Mouse (Mus musculus) midbrain, embryonic 14.5 days (tissue): Measurements from ENCODE around the gene Rnf43. TPM values are rescaled to one million over a fixed set of nuclear protein-coding genes. Genes with fewer than 3 reads are reported as not detected.

Experiments used
- ATAC-seq: fragments of 200-750 bp; cut with Nextera tagmentation; 2 replicates; pipeline ENCODE4 v1.8.0; 2017; ENCODE audit warnings: moderate number of reproducible peaks, moderate library complexity; ENCODE audit not compliant: low FRiP score, low TSS enrichment
- DNase-seq: peaks from one replicate; pipeline ENCODE4 v3.0.0-alpha.2; 2015
- H3K27ac ChIP-seq: fragments of 300-500 bp; sonication (generic); replicated peaks from 2 replicates; pipeline ENCODE4 v1.5.1; 2014; ENCODE audit warnings: mild to moderate bottlenecking, low read depth, low read length, moderate library complexity
- H3K27me3 ChIP-seq: fragments of 300-500 bp; sonication (generic); 2 replicates; pipeline ENCODE4 v1.6.1; 2014; ENCODE audit warnings: low read length, control low read depth, mixed read lengths; ENCODE audit not compliant: control insufficient read depth, insufficient read depth
- H3K36me3 ChIP-seq: fragments of 300-500 bp; sonication (generic); 2 replicates; pipeline ENCODE4 v1.6.1; 2014; ENCODE audit warnings: low read length, control low read depth; ENCODE audit not compliant: control insufficient read depth, insufficient read depth
- H3K4me1 ChIP-seq: fragments of 300-500 bp; sonication (generic); 2 replicates; pipeline ENCODE4 v1.6.1; 2014; ENCODE audit warnings: mild to moderate bottlenecking, antibody characterized with exemption, low read length, control low read depth; ENCODE audit not compliant: control insufficient read depth, insufficient read depth
- H3K4me2 ChIP-seq: fragments of 300-500 bp; sonication (generic); 2 replicates; pipeline ENCODE4 v1.6.1; 2014; ENCODE audit warnings: mild to moderate bottlenecking, low read length, moderate library complexity
- H3K4me3 ChIP-seq: fragments of 300-500 bp; sonication (generic); replicated peaks from 2 replicates; pipeline ENCODE4 v1.5.1; 2014; ENCODE audit warnings: low read depth, low read length
- H3K9ac ChIP-seq: fragments of 300-500 bp; sonication (generic); replicated peaks from 2 replicates; pipeline ENCODE4 v1.6.1; 2014; ENCODE audit warnings: mild to moderate bottlenecking, low read length, moderate library complexity
- H3K9me3 ChIP-seq: fragments of 300-500 bp; sonication (generic); 2 replicates; pipeline ENCODE4 v1.6.1; 2016; ENCODE audit warnings: low read length, control low read depth, mixed read lengths; ENCODE audit not compliant: control insufficient read depth
- WGBS: fragments of 180-500 bp; shearing (Covaris S2); extraction: QIAGEN DNeasy Blood & Tissue Kit; methylation state at CpG from one replicate; pipeline ENCODE4 v1.1.7; 2014; 5-methylcytosine and 5-hydroxymethylcytosine counted together
- polyA plus RNA-seq: library from polyadenylated mRNA; unstranded; fragments of >200 nt; fragmentation: Nextera tagmentation; extraction: Ambion mirVana; gene quantifications from 2 replicates; pipeline ENCODE4 v1.2.1, GENCODE M21; 2014

Gene Rnf43
- polyA plus RNA-seq, 1 experiment from 2014 or later: 0.78 TPM

DNA sequence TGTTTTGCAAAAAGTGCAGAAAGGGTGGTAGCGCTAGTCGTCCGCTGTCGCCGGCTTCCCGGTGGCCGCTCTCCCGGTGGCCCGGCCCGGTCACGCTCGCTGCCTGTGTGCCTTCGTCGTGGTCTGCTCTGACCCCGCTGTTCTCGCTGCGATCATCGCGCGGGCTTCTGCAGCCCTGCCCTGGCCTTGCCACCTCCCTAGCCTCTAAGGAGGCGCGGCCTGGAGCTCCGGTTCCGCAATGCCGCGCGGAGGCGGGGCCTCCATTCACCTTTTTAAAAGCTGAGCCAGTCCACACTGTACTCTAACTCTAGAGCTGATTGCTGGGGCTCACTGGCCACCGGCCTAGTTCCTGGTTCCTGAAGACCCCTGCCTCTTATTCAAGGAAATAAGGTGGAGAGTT lies 23.3 kb upstream of the Rnf43 start:
- ATAC-seq (no peak; the same call in 1 of the 2 replicates), DNase-seq (peak; percentile 64)
- H3K4me1 ChIP-seq: 0 out of 2 replicates have a peak, but pooled peaks cover 4% of the 10 kb centered on the region
- peak overlapping the region; percentile 68 for H3K9ac ChIP-seq
- H3K9me3 ChIP-seq: no peaks in the 10 kb centered on the region
- WGBS: under 1% methylated on average over 29 of the region's 29 CpGs
- H3K27ac ChIP-seq: no peak overlapping the region
- H3K4me2 ChIP-seq: peak overlapping the region; percentile 70
- peak overlapping the region; percentile 37 for H3K4me3 ChIP-seq
- H3K36me3 ChIP-seq: peaks cover 5% of the 10 kb centered on the region; the same call in 1 of the 2 replicates
- no peaks in the 10 kb centered on the region for H3K27me3 ChIP-seq

DNA sequence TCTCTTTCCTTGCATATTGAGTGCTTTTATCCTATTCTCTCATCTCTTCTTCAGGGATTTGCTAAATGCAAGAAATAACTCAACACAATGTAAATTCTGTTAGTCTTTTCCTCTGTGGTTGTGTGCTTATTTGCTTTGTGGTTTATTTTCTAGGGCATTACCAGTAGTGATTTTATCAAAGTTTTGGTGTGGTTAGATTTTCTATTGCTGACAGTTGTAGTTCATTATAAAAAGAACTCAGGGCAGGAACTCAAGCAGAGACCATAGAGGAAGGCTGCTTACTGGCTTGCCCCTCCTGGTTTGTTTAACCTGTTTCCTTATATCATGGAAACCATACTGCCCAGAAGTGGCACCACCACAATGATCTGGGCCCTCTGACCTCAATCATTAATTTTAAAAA lies 19.7 kb upstream of the Rnf43 start:
- no peak overlapping the region for H3K4me2 ChIP-seq
- no peaks in the 10 kb centered on the region for H3K9me3 ChIP-seq
- ATAC-seq: no peak
- no peak overlapping the region for H3K9ac ChIP-seq
- H3K27ac ChIP-seq: no peak overlapping the region
- H3K27me3 ChIP-seq: no peaks in the 10 kb centered on the region
- no peak overlapping the region for H3K4me3 ChIP-seq
- no peaks in the 10 kb centered on the region for H3K36me3 ChIP-seq
- DNase-seq: no peak
- H3K4me1 ChIP-seq: 0 out of 2 replicates have a peak, but pooled peaks cover 4% of the 10 kb centered on the region

DNA sequence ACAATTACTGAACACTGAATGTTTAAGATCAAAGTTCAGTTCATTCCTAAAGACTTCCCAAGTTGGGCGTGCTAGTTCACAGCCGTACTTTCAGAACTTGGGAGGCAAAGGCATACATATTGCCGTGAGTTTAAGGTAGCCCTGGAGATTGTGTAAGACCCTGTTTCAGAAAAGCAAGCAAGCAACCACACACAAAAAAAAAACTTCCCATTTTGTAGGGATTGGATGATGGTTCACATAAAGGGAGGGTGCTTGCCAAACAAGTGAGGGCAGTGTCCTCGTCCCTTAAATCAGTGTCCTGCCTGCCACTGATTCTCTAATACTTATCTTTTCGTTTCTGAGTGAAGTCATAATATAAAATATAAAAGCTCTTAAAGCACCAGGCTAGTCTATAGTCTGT lies 7.8 kb upstream of the Rnf43 start:
- Histone ChIP-seq H3K4me2 (no peak overlapping the region), H3K27me3 (no peaks in the 10 kb centered on the region), H3K27ac (no peak overlapping the region), H3K36me3 (no peaks in the 10 kb centered on the region), H3K4me1 (no peaks in the 10 kb centered on the region), H3K4me3 (no peak overlapping the region), H3K9ac (no peak overlapping the region), H3K9me3 (no peaks in the 10 kb centered on the region)
- ATAC-seq (no peak), DNase-seq (no peak)
- 83% methylated on average over 5 of the region's 5 CpGs for WGBS

DNA sequence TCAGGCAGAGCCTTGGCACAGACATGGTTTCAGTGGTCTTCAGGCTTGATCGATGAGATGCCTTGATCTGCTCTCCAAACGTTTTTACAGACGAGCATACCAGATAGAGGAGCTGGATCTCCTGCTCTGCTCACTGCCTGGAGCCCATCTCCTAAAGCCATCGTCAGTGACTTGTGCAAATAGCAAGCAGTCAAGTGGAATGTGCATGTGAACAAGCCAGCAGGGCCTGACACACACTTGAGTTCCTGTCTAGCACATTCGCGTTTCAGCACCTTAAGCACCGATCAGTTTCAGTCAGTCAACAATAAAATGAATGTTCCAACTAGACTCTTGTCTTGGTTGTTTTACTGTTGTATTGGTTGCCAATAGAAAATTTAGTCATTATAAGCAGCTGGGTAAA lies 3.3 kb upstream of the Rnf43 start:
- WGBS: 77% methylated on average over 7 of the region's 7 CpGs
- H3K4me2 ChIP-seq: no peak overlapping the region
- no peak overlapping the region for H3K4me3 ChIP-seq
- no peak overlapping the region for H3K9ac ChIP-seq
- no peaks in the 10 kb centered on the region for H3K36me3 ChIP-seq
- ATAC-seq (no peak), DNase-seq (no peak)
- H3K4me1 ChIP-seq: peaks cover 3% of the 10 kb centered on the region; the same call in 1 of the 2 replicates
- peaks cover 10% of the 10 kb centered on the region for H3K27me3 ChIP-seq
- H3K9me3 ChIP-seq: no peaks in the 10 kb centered on the region
- H3K27ac ChIP-seq: no peak overlapping the region

DNA sequence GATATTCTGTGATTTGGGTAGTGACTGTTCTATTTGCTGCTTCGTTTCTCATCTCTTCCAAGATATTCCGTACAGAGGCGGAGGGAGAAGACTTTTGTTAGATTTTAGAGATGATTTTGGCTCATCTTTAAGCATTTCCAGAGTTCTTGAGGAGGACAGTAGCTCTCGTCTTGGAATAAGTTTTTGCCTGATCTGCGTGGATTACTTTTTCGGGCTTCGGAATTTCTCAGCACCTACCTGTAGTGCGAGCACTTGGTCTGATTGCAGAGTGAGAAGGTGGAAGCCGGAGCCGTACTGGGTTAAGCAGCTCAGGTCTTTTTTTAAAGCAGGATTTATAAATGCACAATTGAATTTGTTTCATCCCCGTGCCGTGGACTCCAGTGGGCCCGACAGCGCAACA lies 300 bp downstream of the Rnf43 start:
- Histone ChIP-seq H3K9ac (no peak overlapping the region), H3K4me1 (peaks cover 3% of the 10 kb centered on the region; the same call in 1 of the 2 replicates), H3K27me3 (peaks cover 15% of the 10 kb centered on the region), H3K27ac (no peak overlapping the region), H3K4me3 (peak overlapping the region; percentile 17), H3K4me2 (peak overlapping the region; percentile 48), H3K9me3 (no peaks in the 10 kb centered on the region), H3K36me3 (no peaks in the 10 kb centered on the region)
- DNase-seq (no peak), ATAC-seq (no peak)
- WGBS: 8% methylated on average over 14 of the region's 14 CpGs

DNA sequence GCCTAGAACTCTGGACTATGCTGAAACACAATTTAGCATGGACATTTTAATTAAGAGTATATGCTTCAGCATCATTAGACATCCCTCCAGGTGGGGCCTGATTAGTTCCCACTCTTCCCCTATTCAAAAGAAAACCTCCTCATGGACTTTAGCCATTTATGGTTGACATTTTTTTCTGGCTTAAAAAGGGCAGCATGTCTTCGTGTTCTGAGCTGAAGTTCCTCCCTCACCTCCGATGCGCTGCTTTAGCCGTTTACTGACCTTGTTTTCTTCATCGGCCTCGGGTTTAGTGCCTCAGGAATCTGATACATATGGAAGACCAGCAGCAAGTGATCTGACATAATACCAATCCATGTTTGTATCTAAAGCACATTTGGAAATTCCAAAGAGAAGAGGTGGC lies 1.4 kb downstream of the Rnf43 start:
- Histone ChIP-seq H3K4me2 (no peak overlapping the region), H3K9ac (no peak overlapping the region), H3K36me3 (no peaks in the 10 kb centered on the region), H3K27me3 (peaks cover 15% of the 10 kb centered on the region), H3K27ac (no peak overlapping the region), H3K4me1 (peaks cover 3% of the 10 kb centered on the region; the same call in 1 of the 2 replicates), H3K9me3 (no peaks in the 10 kb centered on the region), H3K4me3 (no peak overlapping the region)
- ATAC-seq (no peak), DNase-seq (no peak)
- 80% methylated on average over 6 of the region's 6 CpGs for WGBS

DNA sequence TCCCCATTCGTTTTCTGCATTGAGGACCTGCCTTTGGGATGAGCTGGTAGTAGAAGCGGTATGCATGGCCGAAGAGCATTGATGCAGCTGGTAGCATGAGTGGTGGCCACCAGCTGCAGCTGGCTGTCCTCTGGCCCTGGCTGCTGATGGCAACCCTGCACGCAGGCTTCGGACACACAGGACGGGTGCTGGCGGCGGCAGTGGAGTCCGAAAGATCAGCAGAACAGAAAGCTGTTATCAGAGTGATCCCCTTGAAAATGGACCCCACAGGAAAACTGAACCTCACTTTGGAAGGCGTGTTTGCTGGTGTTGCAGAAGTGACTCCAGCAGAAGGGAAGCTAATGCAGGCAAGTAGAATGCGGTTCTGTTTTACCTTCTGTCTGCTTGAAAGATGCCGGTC lies 2.0 kb downstream of the Rnf43 start:
- H3K4me3 ChIP-seq: no peak overlapping the region
- no peaks in the 10 kb centered on the region for H3K9me3 ChIP-seq
- peaks cover 15% of the 10 kb centered on the region for H3K27me3 ChIP-seq
- 84% methylated on average over 12 of the region's 12 CpGs for WGBS
- ATAC-seq (no peak), DNase-seq (no peak)
- no peak overlapping the region for H3K4me2 ChIP-seq
- H3K36me3 ChIP-seq: no peaks in the 10 kb centered on the region
- H3K9ac ChIP-seq: no peak overlapping the region
- peaks cover 3% of the 10 kb centered on the region; the same call in 1 of the 2 replicates for H3K4me1 ChIP-seq
- no peak overlapping the region for H3K27ac ChIP-seq

DNA sequence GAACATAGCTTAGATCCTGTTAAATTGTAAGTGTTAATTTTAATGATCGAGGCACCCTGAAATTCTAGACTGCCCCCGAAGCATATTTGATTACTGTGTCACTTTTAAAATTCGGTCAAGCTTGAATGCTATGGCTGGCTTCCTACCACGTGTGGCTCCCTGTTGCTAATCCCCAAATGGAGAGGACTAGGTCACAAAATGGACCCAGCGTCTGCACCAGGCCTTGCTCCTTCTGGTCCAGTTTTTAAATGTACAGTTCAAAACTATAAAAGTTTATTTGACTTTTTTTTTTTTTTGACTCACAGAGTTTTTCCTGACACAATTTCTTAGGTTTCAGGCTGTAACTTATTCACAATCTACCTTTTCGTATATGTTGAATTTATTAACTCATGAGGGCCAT lies 2.7 kb downstream of the Rnf43 start:
- ATAC-seq (no peak), DNase-seq (no peak)
- 66% methylated on average over 6 of the region's 6 CpGs for WGBS
- no peak overlapping the region for H3K9ac ChIP-seq
- H3K4me2 ChIP-seq: no peak overlapping the region
- H3K9me3 ChIP-seq: no peaks in the 10 kb centered on the region
- H3K27ac ChIP-seq: no peak overlapping the region
- peaks cover 15% of the 10 kb centered on the region for H3K27me3 ChIP-seq
- no peaks in the 10 kb centered on the region for H3K36me3 ChIP-seq
- H3K4me3 ChIP-seq: no peak overlapping the region
- peaks cover 3% of the 10 kb centered on the region; the same call in 1 of the 2 replicates for H3K4me1 ChIP-seq

DNA sequence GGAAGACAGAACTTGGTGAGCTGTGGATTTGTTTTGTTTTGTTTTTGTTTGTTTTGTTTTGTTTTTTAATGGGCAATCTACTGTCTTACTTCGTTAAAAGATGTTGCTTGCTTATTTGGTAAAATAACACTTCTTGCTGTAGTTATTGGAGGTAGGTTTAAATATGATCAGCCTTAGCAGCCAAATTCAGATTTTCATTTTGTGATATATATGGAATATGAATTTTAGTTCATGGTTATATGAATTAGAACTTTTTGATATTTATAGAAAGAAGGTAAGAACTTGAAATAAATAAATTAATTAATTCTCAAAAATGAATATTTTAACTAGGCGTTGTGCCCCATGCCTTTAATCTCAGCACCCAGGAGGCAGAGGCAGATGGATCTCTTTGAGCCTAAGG lies 3.1 kb downstream of the Rnf43 start:
- no peak for DNase-seq
- Histone ChIP-seq H3K9me3 (no peaks in the 10 kb centered on the region), H3K27me3 (peaks cover 15% of the 10 kb centered on the region), H3K4me1 (peaks cover 3% of the 10 kb centered on the region; the same call in 1 of the 2 replicates), H3K27ac (no peak overlapping the region), H3K4me2 (no peak overlapping the region), H3K4me3 (no peak overlapping the region), H3K9ac (no peak overlapping the region), H3K36me3 (no peaks in the 10 kb centered on the region)
- no peak for ATAC-seq
- WGBS: 86% methylated on average over 2 of the region's 2 CpGs
